In the genomic region with DNA sequence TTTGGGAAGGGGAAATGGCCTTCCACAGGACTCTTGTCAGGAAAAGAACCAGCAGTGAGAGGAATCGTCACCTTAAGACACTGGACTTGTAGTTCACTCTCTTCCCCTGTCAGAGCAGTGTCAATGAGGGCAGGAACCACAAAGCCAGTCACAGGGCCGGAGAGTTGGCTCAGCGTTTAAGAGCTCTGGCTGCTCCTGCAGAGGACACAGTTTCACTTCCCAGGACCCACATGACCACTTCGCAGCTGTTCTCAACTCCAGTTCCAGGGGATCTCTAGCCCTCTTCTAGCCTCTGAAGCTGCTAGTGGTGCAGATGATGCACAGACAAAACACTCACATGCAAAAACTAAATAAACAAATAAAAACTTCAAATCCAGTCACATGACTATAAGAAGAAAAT, we compare ENCODE assay signal across 12 mouse cellular contexts. TPM values are rescaled to one million over a fixed set of nuclear protein-coding genes. Genes with fewer than 3 reads are reported as not detected.
DNase-seq lines count a peak whose midpoint lies in the region; ATAC-seq and TF ChIP-seq lines count a peak whose summit lies in the region.
"Had no signal": no experiment of that assay in that cellular context is flagged by ENCODE, and none has a peak within 500 bp of the region (broad histone marks: within the 10 kb centered on the region; RNA-seq: fewer than 3 reads in every experiment).

No protein-coding gene starts in this region.

- H3K27ac ChIP-seq in kidney, postnatal 0 days, result no peak overlapping the region
- peak overlapping the region; percentile 97 for H3K27ac ChIP-seq in bone marrow macrophage, adult 2 months (ENCODE audit: insufficient read depth, low read depth, low read length)
- H3K27ac ChIP-seq in forebrain, embryonic 11.5 days (ENCODE audit: low read depth, low read length), result no peak overlapping the region
- no peak overlapping the region for H3K27ac ChIP-seq in hindbrain, embryonic 14.5 days
- H3K27ac ChIP-seq: hindbrain, postnatal 0 days; liver, embryonic 13.5 days had no signal

- no peak overlapping the region for H3K4me3 ChIP-seq in kidney, postnatal 0 days (replicated peaks; ENCODE audit: low read depth, low read length)
- peak overlapping the region; percentile 43 for H3K4me3 ChIP-seq in bone marrow macrophage, adult 2 months (ENCODE audit: insufficient read depth, low read length)
- H3K4me3 ChIP-seq in forebrain, embryonic 11.5 days (ENCODE audit: low read depth, low read length), result no peak overlapping the region
- no peak overlapping the region for H3K4me3 ChIP-seq in hindbrain, embryonic 14.5 days (replicated peaks; ENCODE audit: low read length)
- H3K4me3 ChIP-seq: liver, embryonic 13.5 days had no signal

- TF ChIP-seq POLR2A in bone marrow macrophage, adult 2 months (IDR thresholded peaks at IDR 0.05; ENCODE audit: borderline replicate concordance, low read depth, low read length), result no peak

- 0 out of 2 replicates have a peak, but pooled peaks cover 3% of the 10 kb centered on the region for H3K4me1 ChIP-seq in kidney, postnatal 0 days (replicated peaks; ENCODE audit: insufficient read depth, low read length)
- peaks cover 33% of the 10 kb centered on the region for H3K4me1 ChIP-seq in bone marrow macrophage, adult 2 months (ENCODE audit: control insufficient read depth, insufficient read depth, low read length)
- no peaks in the 10 kb centered on the region for H3K4me1 ChIP-seq in forebrain, embryonic 11.5 days (replicated peaks; ENCODE audit: control insufficient read depth, insufficient read depth, low read length)
- no peaks in the 10 kb centered on the region for H3K4me1 ChIP-seq in hindbrain, embryonic 14.5 days (replicated peaks; ENCODE audit: control insufficient read depth, insufficient read depth, low read length)

- no peak for ATAC-seq in kidney, postnatal 0 days (replicated peaks; ENCODE audit: low FRiP score, low read depth)
- peak; percentile 98 for ATAC-seq in megakaryocyte, adult 5-6 weeks (ENCODE audit: poor library complexity, severe bottlenecking)
- no peak for ATAC-seq in forebrain, embryonic 11.5 days (replicated peaks; ENCODE audit: low FRiP score)
- no peak for ATAC-seq in hindbrain, embryonic 14.5 days (ENCODE audit: low FRiP score)
- ATAC-seq: hindbrain, postnatal 0 days had no signal

- H3K4me2 ChIP-seq in kidney, postnatal 0 days (ENCODE audit: low read length), result no peak overlapping the region
- no peak overlapping the region for H3K4me2 ChIP-seq in forebrain, embryonic 11.5 days (ENCODE audit: low read depth, low read length, severe bottlenecking)
- no peak overlapping the region for H3K4me2 ChIP-seq in hindbrain, embryonic 14.5 days (replicated peaks)
- H3K4me2 ChIP-seq: liver, embryonic 13.5 days had no signal

- peak; percentile 15 for DNase-seq in kidney, postnatal 0 days (ENCODE audit: low spot score)
- no peak for DNase-seq in kidney, adult 11 months
- DNase-seq in 416B (ENCODE audit: low read depth), result peak; percentile 65
- no peak for DNase-seq in forebrain, embryonic 11.5 days (ENCODE audit: low spot score)
- no peak for DNase-seq in hindbrain, embryonic 14.5 days (ENCODE audit: low spot score)
- no peak for DNase-seq in embryo, embryonic 10.5 days (ENCODE audit: low spot score)
- DNase-seq: cerebellum, adult 18-20 months; liver, embryonic 13.5 days had no signal

- no peak overlapping the region for H3K9ac ChIP-seq in kidney, postnatal 0 days (ENCODE audit: low read depth, low read length)
- no peak overlapping the region for H3K9ac ChIP-seq in forebrain, embryonic 11.5 days (ENCODE audit: low read length)
- no peak overlapping the region for H3K9ac ChIP-seq in hindbrain, embryonic 14.5 days
- H3K9ac ChIP-seq: liver, embryonic 13.5 days had no signal

- no peaks in the 10 kb centered on the region for H3K36me3 ChIP-seq in kidney, postnatal 0 days (ENCODE audit: insufficient read depth, low read length)
- H3K36me3 ChIP-seq in forebrain, embryonic 11.5 days (ENCODE audit: control insufficient read depth, insufficient read depth, low read length), result no peaks in the 10 kb centered on the region
- H3K36me3 ChIP-seq in hindbrain, embryonic 14.5 days (replicated peaks; ENCODE audit: control insufficient read depth, insufficient read depth), result no peaks in the 10 kb centered on the region
- H3K36me3 ChIP-seq: G1E; liver, embryonic 13.5 days had no signal

- WGBS in kidney, postnatal 0 days, result 28% methylated on average over 4 of the region's 4 CpGs
- WGBS in forebrain, embryonic 11.5 days, result 60% methylated on average over 4 of the region's 4 CpGs
- 67% methylated on average over 4 of the region's 4 CpGs for WGBS in hindbrain, embryonic 14.5 days

- no peaks in the 10 kb centered on the region for H3K9me3 ChIP-seq in kidney, postnatal 0 days (replicated peaks; ENCODE audit: low read length)
- no peaks in the 10 kb centered on the region for H3K9me3 ChIP-seq in forebrain, embryonic 11.5 days (ENCODE audit: control insufficient read depth, low read length)
- H3K9me3 ChIP-seq in hindbrain, embryonic 14.5 days (ENCODE audit: control insufficient read depth, low read length), result no peaks in the 10 kb centered on the region
- H3K9me3 ChIP-seq: G1E; liver, embryonic 13.5 days had no signal

- no peak for TF ChIP-seq CTCF in kidney, postnatal 0 days (IDR thresholded peaks at IDR 0.05; ENCODE audit: low read depth)
- no peak for TF ChIP-seq CTCF in bone marrow macrophage, adult 2 months (IDR thresholded peaks at IDR 0.05; ENCODE audit: low read depth, low read length)

- no peaks in the 10 kb centered on the region for H3K27me3 ChIP-seq in kidney, postnatal 0 days (ENCODE audit: insufficient read depth, low read length)
- H3K27me3 ChIP-seq in forebrain, embryonic 11.5 days (ENCODE audit: control insufficient read depth, insufficient read depth, low read length), result no peaks in the 10 kb centered on the region
- H3K27me3 ChIP-seq in hindbrain, embryonic 14.5 days (ENCODE audit: control insufficient read depth, insufficient read depth, low read length), result no peaks in the 10 kb centered on the region
- H3K27me3 ChIP-seq: liver, embryonic 13.5 days had no signal

RNA-seq across cellular contexts. Expression of a gene that starts 22.9 kb away (rescaled TPM):
- polyA plus RNA-seq in kidney, postnatal 0 days (2015; fragmentation: Nextera tagmentation; extraction: Ambion mirVana), result 11.3 and 13.2 TPM in 2 replicates
- polyA plus RNA-seq in bone marrow macrophage, adult 2 months (2012; ENCODE audit: insufficient read depth, insufficient read length, missing spikeins), result 139 and 145 TPM in 2 replicates
- total RNA-seq in megakaryocyte, adult 5-6 weeks (2015), result 113 and 119 TPM in 2 replicates
- 133 and 138 TPM in 2 replicates for total RNA-seq in megakaryocyte, adult 5-6 weeks (2017)
- polyA plus RNA-seq in forebrain, embryonic 11.5 days (2014; fragmentation: Nextera tagmentation; extraction: Ambion mirVana), result 20.7 and 25.4 TPM in 2 replicates
- polyA plus RNA-seq in hindbrain, embryonic 14.5 days (2014; fragmentation: Nextera tagmentation; extraction: Ambion mirVana), result 21.8 and 24.5 TPM in 2 replicates

RNA-seq across cellular contexts. Expression of a gene that starts 31.9 kb away (rescaled TPM):
- 0.36 and 0.47 TPM in 2 replicates for polyA plus RNA-seq in kidney, postnatal 0 days (2015; fragmentation: Nextera tagmentation; extraction: Ambion mirVana)
- polyA plus RNA-seq in bone marrow macrophage, adult 2 months (2012; ENCODE audit: insufficient read depth, insufficient read length, missing spikeins), result 0.41 and 0.52 TPM in 2 replicates
- 0.21 and 0.91 TPM in 2 replicates for total RNA-seq in megakaryocyte, adult 5-6 weeks (2015)
- 0.49 and 0.51 TPM in 2 replicates for total RNA-seq in megakaryocyte, adult 5-6 weeks (2017)
- 10.2 and 10.3 TPM in 2 replicates for polyA plus RNA-seq in forebrain, embryonic 11.5 days (2014; fragmentation: Nextera tagmentation; extraction: Ambion mirVana)
- 26.0 and 29.1 TPM in 2 replicates for polyA plus RNA-seq in hindbrain, embryonic 14.5 days (2014; fragmentation: Nextera tagmentation; extraction: Ambion mirVana)

RNA-seq across cellular contexts. Expression of a gene that starts 34.8 kb away (rescaled TPM):
- 5.4 and 5.9 TPM in 2 replicates for polyA plus RNA-seq in kidney, postnatal 0 days (2015; fragmentation: Nextera tagmentation; extraction: Ambion mirVana)
- not detected in 2 replicates for polyA plus RNA-seq in bone marrow macrophage, adult 2 months (2012; ENCODE audit: insufficient read depth, insufficient read length, missing spikeins)
- not detected in 2 replicates for total RNA-seq in megakaryocyte, adult 5-6 weeks (2015)
- total RNA-seq in megakaryocyte, adult 5-6 weeks (2017), result not detected in 2 replicates
- 2.0 and 2.4 TPM in 2 replicates for polyA plus RNA-seq in forebrain, embryonic 11.5 days (2014; fragmentation: Nextera tagmentation; extraction: Ambion mirVana)
- 2.3 and 2.8 TPM in 2 replicates for polyA plus RNA-seq in hindbrain, embryonic 14.5 days (2014; fragmentation: Nextera tagmentation; extraction: Ambion mirVana)
- total RNA-seq: G1E had no signal
- polyA plus RNA-seq: G1E had no signal

Comparison
In these comparisons a context has a peak if more than half of its experiments do, and no peak if none do; other contexts are left out.
1. DNase-seq: peak in kidney, postnatal 0 days (single experiment) and 416B (single experiment); none in kidney, adult 11 months (single experiment), forebrain, embryonic 11.5 days (single experiment), hindbrain, embryonic 14.5 days (single experiment) and embryo, embryonic 10.5 days (single experiment).